Mouse (Mus musculus) MEL (cell line): ENCODE data around the gene Vdr. TPM values are rescaled to one million over a fixed set of nuclear protein-coding genes. Genes with fewer than 3 reads are reported as not detected.

ENCODE experiments used
- DNase-seq: peaks from one replicate; pipeline ENCODE4 v3.0.0; 2011; ENCODE audit warnings: low read depth, low spot score
- H3K27ac ChIP-seq: 2 replicates; pipeline ENCODE4 v1.5.1; 2012; ENCODE audit warnings: low read depth, mild to moderate bottlenecking, control low read depth, low read length, moderate library complexity; ENCODE audit not compliant: control insufficient read depth
- H3K27me3 ChIP-seq, 2 experiments: fragments of 150-350 bp in 1 of 2; sonication (generic) in 1 of 2; 2 replicates each; pipeline ENCODE4 v1.6.1; 2012; ENCODE audit warnings: low read length in 2 of 2, mild to moderate bottlenecking in 2 of 2, improper control_type of control experiment in 1 of 2, moderate library complexity in 1 of 2; ENCODE audit not compliant: insufficient read depth in 2 of 2, control insufficient read depth in 1 of 2
- H3K36me3 ChIP-seq, 2 experiments: 2 replicates each; pipeline ENCODE4 v1.6.1; 2012 to 2014; ENCODE audit warnings: low read length in 2 of 2, improper control_type of control experiment in 1 of 2, inconsistent platforms in 1 of 2, mild to moderate bottlenecking in 1 of 2; ENCODE audit not compliant: insufficient read depth in 2 of 2, control insufficient read depth in 1 of 2
- H3K4me1 ChIP-seq, 2 experiments: fragments of 150-350 bp in 1 of 2; sonication (generic) in 1 of 2; 2 replicates each; pipeline ENCODE4 v1.6.1; 2012; ENCODE audit warnings: low read length in 2 of 2, improper control_type of control experiment in 1 of 2, mild to moderate bottlenecking in 1 of 2; ENCODE audit not compliant: insufficient read depth in 2 of 2, control insufficient read depth in 1 of 2
- H3K4me3 ChIP-seq, 2 experiments: fragments of 150-350 bp in 1 of 2; sonication (generic) in 1 of 2; 2 replicates each; pipeline ENCODE4 v1.5.1; 2012; ENCODE audit warnings: low read depth in 2 of 2, low read length in 2 of 2, mild to moderate bottlenecking in 2 of 2, moderate library complexity in 2 of 2, control low read depth in 1 of 2, improper control_type of control experiment in 1 of 2; ENCODE audit not compliant: control insufficient read depth in 1 of 2, insufficient read depth in 1 of 2
- H3K79me2 ChIP-seq: 2 replicates; pipeline ENCODE4 v1.6.1; 2012; ENCODE audit warnings: mild to moderate bottlenecking, low read length, moderate library complexity; ENCODE audit not compliant: control insufficient read depth, poor library complexity, insufficient read depth
- H3K9ac ChIP-seq: 2 replicates; pipeline ENCODE4 v1.6.1; 2012; ENCODE audit warnings: low read depth, mild to moderate bottlenecking, control low read depth, low read length, moderate library complexity; ENCODE audit not compliant: control insufficient read depth, poor library complexity, severe bottlenecking
- H3K9me3 ChIP-seq: fragments of 150-350 bp; sonication (generic); replicated peaks from 2 replicates; pipeline ENCODE4 v1.6.1; 2012; ENCODE audit warnings: mild to moderate bottlenecking, low read length, improper control_type of control experiment, moderate library complexity; ENCODE audit not compliant: insufficient read depth
- BHLHE40 ChIP-seq: IDR thresholded peaks from 2 replicates; pipeline ENCODE4 v1.6.1; 2012; ENCODE audit warnings: low read depth, mild to moderate bottlenecking, inconsistent platforms, low read length, improper control_type of control experiment, borderline replicate concordance
- CHD1 ChIP-seq: IDR thresholded peaks from 2 replicates; pipeline ENCODE4 v1.6.1; 2012; ENCODE audit warnings: low read depth, mild to moderate bottlenecking, inconsistent platforms, low read length, improper control_type of control experiment
- CTCF ChIP-seq, 3 experiments: IDR thresholded peaks in 2 of 3; conservative IDR thresholded peaks in 1 of 3; 2 replicates each; pipeline ENCODE4 v1.5.1; 2011 to 2012; ENCODE audit warnings: low read length in 3 of 3, low read depth in 2 of 3, mild to moderate bottlenecking in 2 of 3, improper control_type of control experiment in 1 of 3, inconsistent platforms in 1 of 3, mixed read lengths in 1 of 3, moderate library complexity in 1 of 3; ENCODE audit not compliant: control insufficient read depth in 1 of 3, insufficient read depth in 1 of 3, poor library complexity in 1 of 3, severe bottlenecking in 1 of 3
- EP300 ChIP-seq, 2 experiments: IDR thresholded peaks; 2 replicates each; pipeline ENCODE4 v1.6.1; 2011; ENCODE audit warnings: improper control_type of control experiment in 2 of 2, low read length in 2 of 2, low read depth in 1 of 2, mild to moderate bottlenecking in 1 of 2
- GABPA ChIP-seq: IDR thresholded peaks from 2 replicates; pipeline ENCODE4 v1.6.1; 2012; ENCODE audit warnings: low read depth, mild to moderate bottlenecking, inconsistent platforms, low read length, improper control_type of control experiment, moderate library complexity
- GATA1 ChIP-seq: IDR thresholded peaks from 2 replicates; pipeline ENCODE4 v1.6.1; 2011; ENCODE audit warnings: low read depth, low read length, improper control_type of control experiment
- JUND ChIP-seq: IDR thresholded peaks from 2 replicates; pipeline ENCODE4 v1.6.1; 2011; ENCODE audit warnings: low read depth, mild to moderate bottlenecking, improper control_type of control experiment, low read length
- MAFK ChIP-seq: IDR thresholded peaks from 2 replicates; pipeline ENCODE4 v1.6.1; 2011; ENCODE audit warnings: low read depth, mild to moderate bottlenecking, low read length, improper control_type of control experiment, borderline replicate concordance
- MEF2A ChIP-seq: IDR thresholded peaks from 2 replicates; pipeline ENCODE4 v1.6.1; 2014; ENCODE audit warnings: low read depth, mild to moderate bottlenecking, inconsistent platforms, low read length, improper control_type of control experiment; ENCODE audit not compliant: poor library complexity, insufficient replicate concordance, severe bottlenecking; ENCODE audit errors: extremely low read depth
- MYC ChIP-seq: IDR thresholded peaks from 2 replicates; pipeline ENCODE4 v1.6.1; 2011; ENCODE audit warnings: low read depth, mild to moderate bottlenecking, low read length, improper control_type of control experiment, moderate library complexity
- NELFE ChIP-seq: IDR thresholded peaks from 2 replicates; pipeline ENCODE4 v1.6.1; 2011; ENCODE audit warnings: low read depth, low read length, improper control_type of control experiment
- NRF1 ChIP-seq: IDR thresholded peaks from 2 replicates; pipeline ENCODE4 v1.6.1; 2014; ENCODE audit warnings: low read depth, mild to moderate bottlenecking, inconsistent platforms, low read length, improper control_type of control experiment, moderate library complexity; ENCODE audit not compliant: poor library complexity, insufficient read depth, severe bottlenecking
- RCOR1 ChIP-seq: IDR thresholded peaks from 2 replicates; pipeline ENCODE4 v1.6.1; 2012; ENCODE audit warnings: low read depth, mild to moderate bottlenecking, inconsistent platforms, low read length, improper control_type of control experiment
- SIN3A ChIP-seq: IDR thresholded peaks from 2 replicates; pipeline ENCODE4 v1.6.1; 2012; ENCODE audit warnings: low read length, improper control_type of control experiment, inconsistent platforms
- USF2 ChIP-seq, 2 experiments: IDR thresholded peaks; 2 replicates each; pipeline ENCODE4 v1.6.1; 2011 to 2012; ENCODE audit warnings: improper control_type of control experiment in 2 of 2, low read length in 2 of 2, borderline replicate concordance in 1 of 2, inconsistent platforms in 1 of 2, low read depth in 1 of 2, mild to moderate bottlenecking in 1 of 2; ENCODE audit not compliant: insufficient read depth in 1 of 2
- ZC3H11A ChIP-seq: IDR thresholded peaks from 2 replicates; pipeline ENCODE4 v1.6.1; 2012; ENCODE audit warnings: low read depth, mild to moderate bottlenecking, inconsistent platforms, low read length, improper control_type of control experiment
- ZMIZ1 ChIP-seq: IDR thresholded peaks from 2 replicates; pipeline ENCODE4 v1.6.1; 2012; ENCODE audit warnings: low read depth, mild to moderate bottlenecking, inconsistent platforms, low read length, improper control_type of control experiment, moderate library complexity
- ZNF384 ChIP-seq: IDR thresholded peaks from 2 replicates; pipeline ENCODE4 v1.6.1; 2012; ENCODE audit warnings: low read depth, mild to moderate bottlenecking, inconsistent platforms, low read length, improper control_type of control experiment
- polyA plus RNA-seq, 2 experiments: library from polyadenylated mRNA; stranded (reverse) in 1 of 2; unstranded in 1 of 2; fragments of >175 nt in 1 of 2; fragments of >200 nt in 1 of 2; gene quantifications; 2 replicates each; pipeline versions ENCODE4 v1.2.1 to v1.2.4; 2012; ENCODE audit warnings: low replicate concordance in 2 of 2, low read depth in 1 of 2; ENCODE audit not compliant: insufficient read length in 2 of 2, insufficient read depth in 1 of 2, missing spikeins in 1 of 2
- total RNA-seq: library from RNA; depleted of rRNA; stranded (reverse); fragments of 300-350 nt; gene quantifications from 2 replicates; pipeline ENCODE4 v1.2.3, GENCODE M21; 2012

Gene Vdr
- total and polyA plus RNA-seq, 3 experiments, result 0.54 to 1.9 TPM; not detected in 1

- Histone ChIP-seq H3K36me3 (peaks cover 0 to 8% of the 10 kb centered on the region in 2 experiments; a peak in 2 of 4 replicates), H3K27me3 (no peaks in the 10 kb centered on the region; a peak in 1 of 4 replicates), H3K79me2 (no peaks in the 10 kb centered on the region)
- TF ChIP-seq BHLHE40 (no peak), CTCF (IDR thresholded peaks at IDR 0.05 in 2 of 3, conservative IDR thresholded peaks at IDR 0.05 in 1 of 3; ENCODE audit: control insufficient read depth in 1 of 3, insufficient read depth in 1 of 3, low read depth in 2 of 3, low read length in 3 of 3, poor library complexity in 1 of 3, severe bottlenecking in 1 of 3) (no peak), GABPA (no peak), MYC (no peak), JUND (no peak), NELFE (no peak), CHD1 (no peak), ZC3H11A (no peak), USF2 (IDR thresholded peaks at IDR 0.05; ENCODE audit: borderline replicate concordance in 1 of 2, insufficient read depth in 1 of 2, low read depth in 1 of 2, low read length in 2 of 2) (no peak), MEF2A (no peak), ZMIZ1 (no peak), MAFK (no peak)
- TF ChIP-seq, all 39 proteins: peak for 0
- Histone ChIP-seq H3K9ac (no peak overlapping the region), H3K9me3 (no peaks in the 10 kb centered on the region), H3K4me3 (no peak overlapping the region), H3K4me1 (peaks cover 3 to 5% of the 10 kb centered on the region in 2 experiments; a peak in 3 of 4 replicates), H3K27ac (no peak overlapping the region)
- no peak for DNase-seq
Measured at GRCm38 (mm10) chr15:97895847-97896246, 14.6 kb downstream of the Vdr start.

DNA sequence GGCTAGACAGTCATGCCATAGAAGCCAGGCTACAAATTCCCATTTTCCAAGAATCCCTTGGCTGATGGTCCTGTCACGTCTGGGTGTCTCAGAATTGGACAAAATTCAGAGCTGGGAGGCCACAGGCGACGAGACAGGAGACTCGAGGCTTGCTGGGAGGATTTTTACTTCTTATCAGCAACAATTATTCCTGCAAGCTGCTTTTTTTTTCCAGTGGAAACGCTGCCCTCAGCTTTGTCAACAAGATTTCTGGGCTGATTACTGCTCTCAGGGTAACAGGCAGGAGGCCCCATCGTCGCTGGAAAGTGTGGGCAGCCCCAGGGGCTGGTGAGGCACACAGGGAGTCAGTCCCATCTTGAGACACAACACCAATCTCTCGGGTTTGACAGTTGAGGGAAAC is 17.9 kb downstream of the Vdr start:
- Histone ChIP-seq H3K27me3 (no peaks in the 10 kb centered on the region; a peak in 1 of 4 replicates), H3K27ac (no peak overlapping the region), H3K9me3 (no peaks in the 10 kb centered on the region), H3K4me3 (no peak overlapping the region), H3K9ac (no peak overlapping the region), H3K79me2 (no peaks in the 10 kb centered on the region), H3K36me3 (peaks cover 0 to 8% of the 10 kb centered on the region in 2 experiments; a peak in 2 of 4 replicates), H3K4me1 (peaks cover 5 to 10% of the 10 kb centered on the region in 2 experiments; a peak in 3 of 4 replicates)
- DNase-seq, result peak; percentile 28
- TF ChIP-seq ZNF384, result peak; percentile 90
- TF ChIP-seq RCOR1, result no peak
- TF ChIP-seq GATA1, result peak; percentile 46
- TF ChIP-seq NELFE, result no peak
- 0 out of 2 replicates have a peak, but pooled peaks have one; percentile 0 for TF ChIP-seq NRF1
- 0 out of 4 replicates have a peak, but pooled peaks of 1 of the 2 experiments have one; percentile 22 for TF ChIP-seq EP300 (IDR thresholded peaks at IDR 0.05; ENCODE audit: low read depth in 1 of 2, low read length in 2 of 2)
- TF ChIP-seq SIN3A, result 0 out of 2 replicates have a peak, but pooled peaks have one; percentile 17
